Mouse (Mus musculus) embryonic fibroblast, embryonic 13.5 days (primary cell): ENCODE measurements around the gene Nr2c2ap.

ENCODE experiments used
- CTCF ChIP-seq: IDR thresholded peaks from 2 replicates; pipeline ENCODE4 v1.5.1; 2011; ENCODE audit warnings: mild to moderate bottlenecking, control low read depth, low read length, moderate library complexity, borderline replicate concordance; ENCODE audit not compliant: insufficient read depth
- POLR2A ChIP-seq: IDR thresholded peaks from 2 replicates; pipeline ENCODE4 v1.6.1; 2011; ENCODE audit warnings: low read depth, mild to moderate bottlenecking, control low read depth, low read length, moderate library complexity

GRCm38 (mm10) chr8:70114488-70114887 lies 16.6 kb upstream of the Nr2c2ap start:
- TF ChIP-seq POLR2A (no peak), CTCF (no peak)
